Mouse (Mus musculus): Measurements from ENCODE around the gene Cdh4. TPM values are rescaled to one million over a fixed set of nuclear protein-coding genes. Genes with fewer than 3 reads are reported as not detected.

Gene Cdh4
- polyA plus RNA-seq, 1 experiment from 2014 or later, result 3.7 TPM

GRCm38 (mm10) chr2:179896949-179897348, 454.7 kb downstream of the Cdh4 start:
- H3K27ac ChIP-seq (replicated peaks; ENCODE audit: low read depth, low read length), result no peak overlapping the region
- no peak for DNase-seq (ENCODE audit: low spot score)
- no peaks in the 10 kb centered on the region for H3K36me3 ChIP-seq (replicated peaks; ENCODE audit: control insufficient read depth, insufficient read depth, low read depth, low read length)
- no peaks in the 10 kb centered on the region for H3K9me3 ChIP-seq (replicated peaks; ENCODE audit: control insufficient read depth, low read length)
- 82% methylated on average over 2 of the region's 2 CpGs for WGBS
- H3K4me2 ChIP-seq (ENCODE audit: low read depth, low read length), result no peak overlapping the region
- H3K4me1 ChIP-seq (ENCODE audit: control insufficient read depth, insufficient read depth, low read length), result no peaks in the 10 kb centered on the region
- no peak overlapping the region for H3K4me3 ChIP-seq (ENCODE audit: low read depth, low read length)
- no peak for ATAC-seq (replicated peaks; ENCODE audit: insufficient number of reproducible peaks, low FRiP score, low TSS enrichment, low read depth)
- no peaks in the 10 kb centered on the region for H3K27me3 ChIP-seq (ENCODE audit: control insufficient read depth, insufficient read depth, low read length)
- H3K9ac ChIP-seq (replicated peaks; ENCODE audit: low read length), result no peak overlapping the region

GRCm38 (mm10) chr2:179912911-179913310, 470.7 kb downstream of the Cdh4 start:
- Histone ChIP-seq H3K9me3 (replicated peaks; ENCODE audit: control insufficient read depth, low read length) (no peaks in the 10 kb centered on the region), H3K27ac (replicated peaks; ENCODE audit: low read depth, low read length) (no peak overlapping the region), H3K36me3 (replicated peaks; ENCODE audit: control insufficient read depth, insufficient read depth, low read depth, low read length) (peaks cover 2% of the 10 kb centered on the region; the same call in 1 of the 2 replicates), H3K27me3 (ENCODE audit: control insufficient read depth, insufficient read depth, low read length) (no peaks in the 10 kb centered on the region), H3K4me1 (ENCODE audit: control insufficient read depth, insufficient read depth, low read length) (no peaks in the 10 kb centered on the region), H3K9ac (replicated peaks; ENCODE audit: low read length) (no peak overlapping the region), H3K4me3 (ENCODE audit: low read depth, low read length) (no peak overlapping the region), H3K4me2 (ENCODE audit: low read depth, low read length) (no peak overlapping the region)
- ATAC-seq (replicated peaks; ENCODE audit: insufficient number of reproducible peaks, low FRiP score, low TSS enrichment, low read depth) (no peak), DNase-seq (ENCODE audit: low spot score) (no peak)
- 80% methylated on average over 12 of the region's 12 CpGs for WGBS

- DNase-seq (ENCODE audit: low spot score), result no peak
- H3K9me3 ChIP-seq (replicated peaks; ENCODE audit: control insufficient read depth, low read length), result no peaks in the 10 kb centered on the region
- no peak for ATAC-seq (replicated peaks; ENCODE audit: insufficient number of reproducible peaks, low FRiP score, low TSS enrichment, low read depth)
- no peak overlapping the region for H3K27ac ChIP-seq (replicated peaks; ENCODE audit: low read depth, low read length)
- H3K4me1 ChIP-seq (ENCODE audit: control insufficient read depth, insufficient read depth, low read length), result no peaks in the 10 kb centered on the region
- H3K4me2 ChIP-seq (ENCODE audit: low read depth, low read length), result no peak overlapping the region
- 78% methylated on average over 15 of the region's 15 CpGs for WGBS
- H3K36me3 ChIP-seq (replicated peaks; ENCODE audit: control insufficient read depth, insufficient read depth, low read depth, low read length), result peaks cover 2% of the 10 kb centered on the region; the same call in 1 of the 2 replicates
- no peaks in the 10 kb centered on the region for H3K27me3 ChIP-seq (ENCODE audit: control insufficient read depth, insufficient read depth, low read length)
- H3K4me3 ChIP-seq (ENCODE audit: low read depth, low read length), result no peak overlapping the region
- no peak overlapping the region for H3K9ac ChIP-seq (replicated peaks; ENCODE audit: low read length)
Observed at GRCm38 (mm10) chr2:179913349-179913748, 471.1 kb downstream of the Cdh4 start.

GRCm38 (mm10) chr2:179914246-179914645, 472.0 kb downstream of the Cdh4 start:
- WGBS, result 88% methylated on average over 2 of the region's 2 CpGs
- Histone ChIP-seq H3K4me1 (ENCODE audit: control insufficient read depth, insufficient read depth, low read length) (no peaks in the 10 kb centered on the region), H3K27me3 (ENCODE audit: control insufficient read depth, insufficient read depth, low read length) (no peaks in the 10 kb centered on the region), H3K4me3 (ENCODE audit: low read depth, low read length) (no peak overlapping the region), H3K9me3 (replicated peaks; ENCODE audit: control insufficient read depth, low read length) (no peaks in the 10 kb centered on the region), H3K9ac (replicated peaks; ENCODE audit: low read length) (no peak overlapping the region), H3K4me2 (ENCODE audit: low read depth, low read length) (no peak overlapping the region), H3K36me3 (replicated peaks; ENCODE audit: control insufficient read depth, insufficient read depth, low read depth, low read length) (peaks cover 2% of the 10 kb centered on the region; the same call in 1 of the 2 replicates), H3K27ac (replicated peaks; ENCODE audit: low read depth, low read length) (no peak overlapping the region)
- no peak for ATAC-seq (replicated peaks; ENCODE audit: insufficient number of reproducible peaks, low FRiP score, low TSS enrichment, low read depth)
- DNase-seq (ENCODE audit: low spot score), result no peak

- Histone ChIP-seq H3K36me3 (replicated peaks; ENCODE audit: control insufficient read depth, insufficient read depth, low read depth, low read length) (peaks cover 6% of the 10 kb centered on the region), H3K4me2 (ENCODE audit: low read depth, low read length) (no peak overlapping the region), H3K27me3 (ENCODE audit: control insufficient read depth, insufficient read depth, low read length) (no peaks in the 10 kb centered on the region), H3K4me3 (ENCODE audit: low read depth, low read length) (no peak overlapping the region), H3K9ac (replicated peaks; ENCODE audit: low read length) (no peak overlapping the region), H3K27ac (replicated peaks; ENCODE audit: low read depth, low read length) (no peak overlapping the region), H3K9me3 (replicated peaks; ENCODE audit: control insufficient read depth, low read length) (no peaks in the 10 kb centered on the region), H3K4me1 (ENCODE audit: control insufficient read depth, insufficient read depth, low read length) (no peaks in the 10 kb centered on the region)
- DNase-seq (ENCODE audit: low spot score) (peak; percentile 74), ATAC-seq (replicated peaks; ENCODE audit: insufficient number of reproducible peaks, low FRiP score, low TSS enrichment, low read depth) (peak; percentile 64; the same call in 1 of the 2 replicates)
- 33% methylated on average over 5 of the region's 5 CpGs for WGBS
Observed at GRCm38 (mm10) chr2:179916877-179917673, 474.8 kb downstream of the Cdh4 start.

- DNase-seq (ENCODE audit: low spot score) (no peak), ATAC-seq (replicated peaks; ENCODE audit: insufficient number of reproducible peaks, low FRiP score, low TSS enrichment, low read depth) (no peak)
- Histone ChIP-seq H3K36me3 (replicated peaks; ENCODE audit: control insufficient read depth, insufficient read depth, low read depth, low read length) (peaks cover 10% of the 10 kb centered on the region), H3K9ac (replicated peaks; ENCODE audit: low read length) (no peak overlapping the region), H3K4me3 (ENCODE audit: low read depth, low read length) (no peak overlapping the region), H3K27ac (replicated peaks; ENCODE audit: low read depth, low read length) (no peak overlapping the region), H3K27me3 (ENCODE audit: control insufficient read depth, insufficient read depth, low read length) (no peaks in the 10 kb centered on the region), H3K4me2 (ENCODE audit: low read depth, low read length) (no peak overlapping the region), H3K9me3 (replicated peaks; ENCODE audit: control insufficient read depth, low read length) (no peaks in the 10 kb centered on the region), H3K4me1 (ENCODE audit: control insufficient read depth, insufficient read depth, low read length) (no peaks in the 10 kb centered on the region)
- WGBS, result 88% methylated on average over 4 of the region's 4 CpGs
Observed at GRCm38 (mm10) chr2:179920042-179920441, 477.8 kb downstream of the Cdh4 start.

GRCm38 (mm10) chr2:179921021-179921653, 478.9 kb downstream of the Cdh4 start:
- Histone ChIP-seq H3K4me1 (ENCODE audit: control insufficient read depth, insufficient read depth, low read length) (no peaks in the 10 kb centered on the region), H3K27ac (replicated peaks; ENCODE audit: low read depth, low read length) (no peak overlapping the region), H3K9ac (replicated peaks; ENCODE audit: low read length) (no peak overlapping the region), H3K36me3 (replicated peaks; ENCODE audit: control insufficient read depth, insufficient read depth, low read depth, low read length) (peaks cover 10% of the 10 kb centered on the region), H3K9me3 (replicated peaks; ENCODE audit: control insufficient read depth, low read length) (no peaks in the 10 kb centered on the region), H3K27me3 (ENCODE audit: control insufficient read depth, insufficient read depth, low read length) (no peaks in the 10 kb centered on the region), H3K4me3 (ENCODE audit: low read depth, low read length) (no peak overlapping the region), H3K4me2 (ENCODE audit: low read depth, low read length) (no peak overlapping the region)
- WGBS, result 93% methylated on average over 8 of the region's 8 CpGs
- DNase-seq (ENCODE audit: low spot score), result no peak
- no peak for ATAC-seq (replicated peaks; ENCODE audit: insufficient number of reproducible peaks, low FRiP score, low TSS enrichment, low read depth)

- Histone ChIP-seq H3K27ac (replicated peaks; ENCODE audit: low read depth, low read length) (no peak overlapping the region), H3K9me3 (replicated peaks; ENCODE audit: control insufficient read depth, low read length) (no peaks in the 10 kb centered on the region), H3K4me1 (ENCODE audit: control insufficient read depth, insufficient read depth, low read length) (no peaks in the 10 kb centered on the region), H3K4me2 (ENCODE audit: low read depth, low read length) (no peak overlapping the region), H3K9ac (replicated peaks; ENCODE audit: low read length) (no peak overlapping the region), H3K27me3 (ENCODE audit: control insufficient read depth, insufficient read depth, low read length) (no peaks in the 10 kb centered on the region), H3K4me3 (ENCODE audit: low read depth, low read length) (no peak overlapping the region), H3K36me3 (replicated peaks; ENCODE audit: control insufficient read depth, insufficient read depth, low read depth, low read length) (peaks cover 10% of the 10 kb centered on the region)
- ATAC-seq (replicated peaks; ENCODE audit: insufficient number of reproducible peaks, low FRiP score, low TSS enrichment, low read depth) (no peak), DNase-seq (ENCODE audit: low spot score) (no peak)
- WGBS, result 90% methylated on average over 6 of the region's 6 CpGs
Observed at GRCm38 (mm10) chr2:179924038-179924437, 481.8 kb downstream of the Cdh4 start.

All from embryonic facial prominence, embryonic 11.5 days (tissue).